Mouse (Mus musculus) CH12.LX (cell line): Measurements from ENCODE around the gene Sphk2.

Experiments
- CHD1 ChIP-seq: IDR thresholded peaks from 2 replicates; pipeline ENCODE4 v1.6.1; 2012; ENCODE audit warnings: low read depth, low read length, improper control_type of control experiment, inconsistent platforms
- CHD2 ChIP-seq: IDR thresholded peaks from 2 replicates; pipeline ENCODE4 v1.6.1; 2011; ENCODE audit warnings: low read length, improper control_type of control experiment
- CTCF ChIP-seq, 2 experiments: IDR thresholded peaks in 1 of 2; conservative IDR thresholded peaks in 1 of 2; 2 replicates each; pipeline ENCODE4 v1.5.1; 2011 to 2012; ENCODE audit warnings: low read depth in 2 of 2, low read length in 2 of 2, improper control_type of control experiment in 1 of 2, inconsistent platforms in 1 of 2, mild to moderate bottlenecking in 1 of 2, moderate library complexity in 1 of 2
- E2F4 ChIP-seq: IDR thresholded peaks from 2 replicates; pipeline ENCODE4 v1.6.1; 2011; ENCODE audit warnings: low read depth, low read length, improper control_type of control experiment; ENCODE audit not compliant: insufficient replicate concordance
- ELF1 ChIP-seq: IDR thresholded peaks from 2 replicates; pipeline ENCODE4 v1.6.1; 2014; ENCODE audit warnings: low read depth, mild to moderate bottlenecking, inconsistent platforms, low read length, improper control_type of control experiment
- ETS1 ChIP-seq: conservative IDR thresholded peaks from 2 replicates; pipeline ENCODE4 v1.6.1; 2012; ENCODE audit warnings: low read depth, mild to moderate bottlenecking, inconsistent platforms, low read length, improper control_type of control experiment, moderate library complexity
- JUND ChIP-seq: conservative IDR thresholded peaks from 2 replicates; pipeline ENCODE4 v1.6.1; 2011; ENCODE audit warnings: low read depth, low read length, improper control_type of control experiment
- MAX ChIP-seq: IDR thresholded peaks from 2 replicates; pipeline ENCODE4 v1.6.1; 2011; ENCODE audit warnings: low read length, improper control_type of control experiment
- UBTF ChIP-seq: IDR thresholded peaks from 2 replicates; pipeline ENCODE4 v1.6.1; 2012; ENCODE audit warnings: low read depth, mild to moderate bottlenecking, inconsistent platforms, low read length, improper control_type of control experiment, moderate library complexity

- TF ChIP-seq CHD1 (no peak), CTCF (conservative IDR thresholded peaks at IDR 0.05 in 1 of 2, IDR thresholded peaks at IDR 0.05 in 1 of 2; ENCODE audit: low read depth in 2 of 2, low read length in 2 of 2) (peak; percentile 32 to 65; a peak in 3 of 4 replicates), MAX (no peak), CHD2 (no peak), E2F4 (no peak), ETS1 (no peak), UBTF (no peak), JUND (no peak), ELF1 (no peak)
Observed at GRCm38 (mm10) chr7:45739162-45739763, 21.5 kb upstream of the Sphk2 start.
